Mouse (Mus musculus): ENCODE data around the gene Ube2s.

DNA sequence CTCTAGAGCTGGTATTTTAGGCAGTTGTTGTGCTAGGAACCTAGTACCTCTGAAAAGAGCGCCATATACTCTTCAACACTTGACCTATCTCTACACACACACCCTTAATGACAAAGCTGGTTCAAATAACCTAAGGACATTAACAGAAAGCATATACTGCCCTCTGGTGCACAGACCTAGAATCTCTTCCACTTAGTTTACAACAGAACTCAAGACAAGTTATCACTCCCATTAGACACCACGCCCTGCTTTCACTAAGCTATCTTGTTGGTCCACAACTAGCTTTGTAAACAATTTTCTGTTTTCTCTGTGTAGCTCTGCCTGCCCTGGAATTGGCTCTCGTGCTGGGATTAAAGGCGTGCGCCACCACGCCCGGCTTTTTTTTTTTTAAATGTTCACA is 5.7 kb downstream of the Ube2s start:
- TF ChIP-seq CTCF (IDR thresholded peaks at IDR 0.05; ENCODE audit: low read depth, low read length) (no peak), POLR2A (IDR thresholded peaks at IDR 0.05; ENCODE audit: insufficient read depth, low read length) (no peak), EP300 (IDR thresholded peaks at IDR 0.05; ENCODE audit: insufficient read depth, low read depth, low read length) (no peak)
